Mouse (Mus musculus) liver, postnatal 0 days (tissue): ENCODE measurements at regions not wholly inside any gene's neighbourhood (a gene's known extent, or its start where the extent isn't known, plus 50 kb on each side); places are given as distances from the start of the nearest gene placed in this dataset.

Experiments used
- ATAC-seq: fragments of 200-750 bp; cut with Nextera tagmentation; 2 replicates; pipeline ENCODE4 v1.8.0; 2017; ENCODE audit warnings: mild to moderate bottlenecking, moderate library complexity
- DNase-seq: peaks from one replicate; pipeline ENCODE4 v3.0.0-alpha.2; 2016
- H3K27ac ChIP-seq: fragments of 300-500 bp; sonication (generic); 2 replicates; pipeline ENCODE4 v1.5.1; 2014; ENCODE audit warnings: antibody characterized with exemption, moderate library complexity, mild to moderate bottlenecking, low read depth
- H3K27me3 ChIP-seq: fragments of 300-500 bp; sonication (generic); 2 replicates; pipeline ENCODE4 v1.6.1; 2014; ENCODE audit warnings: low read length, control low read depth, mixed read lengths; ENCODE audit not compliant: insufficient read depth
- H3K36me3 ChIP-seq: fragments of 300-500 bp; sonication (generic); replicated peaks from 2 replicates; pipeline ENCODE4 v1.6.1; 2014; ENCODE audit warnings: mild to moderate bottlenecking, control low read depth, low read length, moderate library complexity, mixed read lengths; ENCODE audit not compliant: insufficient read depth
- H3K4me1 ChIP-seq: fragments of 300-500 bp; sonication (generic); 2 replicates; pipeline ENCODE4 v1.6.1; 2014; ENCODE audit warnings: antibody characterized with exemption, mild to moderate bottlenecking, control low read depth; ENCODE audit not compliant: insufficient read depth
- H3K4me2 ChIP-seq: fragments of 300-500 bp; sonication (generic); 2 replicates; pipeline ENCODE4 v1.6.1; 2014; ENCODE audit warnings: low read depth, mild to moderate bottlenecking, low read length, moderate library complexity, mixed read lengths
- H3K4me3 ChIP-seq: fragments of 300-500 bp; sonication (generic); 2 replicates; pipeline ENCODE4 v1.5.1; 2014; ENCODE audit warnings: low read depth, low read length
- H3K9ac ChIP-seq: fragments of 300-500 bp; sonication (generic); replicated peaks from 2 replicates; pipeline ENCODE4 v1.6.1; 2014; ENCODE audit warnings: mild to moderate bottlenecking, moderate library complexity
- H3K9me3 ChIP-seq: fragments of 300-500 bp; sonication (generic); 2 replicates; pipeline ENCODE4 v1.6.1; 2016; ENCODE audit warnings: mild to moderate bottlenecking, control low read depth, low read length, mixed read lengths
- CTCF ChIP-seq: sonication (generic); IDR thresholded peaks from 2 replicates; pipeline ENCODE4 v1.5.1; 2016; ENCODE audit warnings: antibody characterized with exemption, low read depth
- EP300 ChIP-seq: IDR thresholded peaks from 2 replicates; pipeline ENCODE4 v1.6.1; 2016; ENCODE audit warnings: antibody characterized with exemption, low read depth, mild to moderate bottlenecking
- WGBS: fragments of 180-500 bp; shearing (Covaris S2); extraction: QIAGEN DNeasy Blood & Tissue Kit; methylation state at CpG from one replicate; pipeline ENCODE4 v1.1.7; 2014; ENCODE audit not compliant: insufficient replicate concordance; 5-methylcytosine and 5-hydroxymethylcytosine counted together

DNA sequence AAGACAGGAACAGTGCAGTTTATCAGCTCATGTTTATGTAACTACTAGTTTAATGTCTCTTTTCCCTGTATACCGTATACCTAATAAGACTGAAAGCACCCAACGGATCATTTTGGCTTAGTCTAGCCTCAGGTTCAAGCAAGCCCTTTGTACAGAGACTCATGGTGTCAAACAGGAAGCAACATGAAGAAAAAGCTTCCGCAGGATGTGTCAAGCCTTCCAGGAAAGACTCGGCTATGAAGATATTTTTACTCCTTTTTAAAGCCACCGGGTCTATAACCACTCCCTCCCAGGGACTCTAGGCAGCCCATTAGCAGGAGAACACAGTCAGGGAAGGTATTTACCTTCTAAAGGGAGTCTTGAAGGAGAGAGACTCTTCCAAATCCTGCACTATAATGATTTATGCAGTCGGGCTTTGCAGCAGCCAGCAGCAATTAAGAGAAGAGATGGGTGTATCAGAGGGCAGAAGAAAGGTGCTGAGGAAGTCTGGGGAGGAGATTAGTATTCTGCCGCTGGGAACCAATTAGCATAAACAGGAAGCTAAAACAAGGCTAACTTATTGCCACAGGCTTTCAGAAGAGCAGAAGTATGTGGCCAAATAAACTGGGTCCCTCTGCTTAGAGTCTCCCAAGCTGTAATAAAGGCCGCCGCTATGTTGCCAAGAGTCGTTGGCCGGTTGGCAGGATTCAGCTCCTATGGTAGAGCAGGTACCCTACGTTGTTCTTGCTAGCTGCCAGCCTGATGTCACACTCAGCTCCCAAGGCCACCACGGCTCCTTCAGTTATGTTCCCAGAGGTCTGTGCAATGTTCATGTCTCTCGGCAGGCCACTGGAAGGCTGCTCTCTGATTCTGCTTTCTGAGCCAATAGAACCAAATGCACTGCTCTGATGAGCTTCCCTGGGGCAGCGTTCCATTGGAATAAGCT, 98.7 kb downstream of the Tsen15 start:
- ATAC-seq (peak; percentile 36; the same call in 1 of the 2 replicates), DNase-seq (no peak)
- TF ChIP-seq EP300 (no peak), CTCF (no peak)
- H3K4me2 ChIP-seq: peak overlapping the region; percentile 42
- H3K27ac ChIP-seq: peak overlapping the region; percentile 64
- H3K4me3 ChIP-seq: no peak overlapping the region
- H3K36me3 ChIP-seq: no peaks in the 10 kb centered on the region
- H3K9me3 ChIP-seq: no peaks in the 10 kb centered on the region
- no peak overlapping the region for H3K9ac ChIP-seq
- WGBS: 34% methylated on average over 15 of the region's 15 CpGs
- H3K4me1 ChIP-seq: peaks cover 13% of the 10 kb centered on the region
- H3K27me3 ChIP-seq: no peaks in the 10 kb centered on the region

DNA sequence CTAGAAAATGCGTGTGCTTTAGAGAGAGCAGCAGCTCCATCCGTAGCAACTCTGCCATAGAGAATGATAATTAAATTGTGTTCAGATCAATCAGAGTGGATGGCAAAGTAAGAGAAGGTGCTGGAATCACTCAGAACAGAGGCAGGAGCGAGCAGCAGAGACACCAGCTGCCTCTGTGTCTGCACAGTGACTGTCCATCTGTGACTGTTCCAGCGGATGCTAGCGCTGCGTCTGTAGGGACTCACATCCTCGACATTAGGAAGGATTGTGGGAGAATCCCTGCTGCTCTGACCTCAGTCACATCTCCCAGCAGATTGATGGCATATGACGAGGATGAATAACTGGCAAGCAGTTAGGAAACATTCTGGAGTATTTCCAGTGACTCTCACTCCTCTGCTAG, 99.8 kb downstream of the Tsen15 start:
- no peak overlapping the region for H3K27ac ChIP-seq
- DNase-seq (no peak), ATAC-seq (no peak)
- no peak overlapping the region for H3K4me3 ChIP-seq
- no peak overlapping the region for H3K9ac ChIP-seq
- no peak overlapping the region for H3K4me2 ChIP-seq
- H3K36me3 ChIP-seq: no peaks in the 10 kb centered on the region
- H3K4me1 ChIP-seq: peaks cover 13% of the 10 kb centered on the region
- no peaks in the 10 kb centered on the region for H3K9me3 ChIP-seq
- H3K27me3 ChIP-seq: no peaks in the 10 kb centered on the region
- WGBS: 77% methylated on average over 8 of the region's 8 CpGs
- TF ChIP-seq EP300 (no peak), CTCF (no peak)

DNA sequence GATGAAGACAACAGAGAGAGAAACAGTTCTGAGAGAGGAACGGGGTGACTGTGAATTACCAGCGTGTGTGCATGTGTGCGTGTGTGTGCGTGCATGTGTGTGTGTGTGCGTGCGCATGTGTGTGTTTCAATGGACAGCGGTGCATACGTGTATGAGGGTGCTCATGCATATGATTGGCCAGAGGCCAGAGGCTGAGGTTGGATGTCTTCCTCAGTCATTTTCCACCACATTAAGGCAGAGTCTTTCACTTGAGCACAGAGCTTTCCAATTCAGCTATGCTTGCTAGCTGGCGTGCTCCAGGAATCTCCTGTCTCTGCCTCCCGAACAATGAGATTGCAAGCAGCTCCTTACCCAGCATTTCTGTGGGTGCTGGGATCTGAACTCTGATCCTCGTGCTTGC, 104.4 kb downstream of the Tsen15 start:
- ATAC-seq: no peak
- Histone ChIP-seq H3K27ac (no peak overlapping the region), H3K36me3 (no peaks in the 10 kb centered on the region), H3K9me3 (no peaks in the 10 kb centered on the region), H3K9ac (no peak overlapping the region), H3K4me3 (no peak overlapping the region), H3K4me1 (peaks cover 2% of the 10 kb centered on the region; the same call in 1 of the 2 replicates), H3K4me2 (no peak overlapping the region), H3K27me3 (no peaks in the 10 kb centered on the region)
- TF ChIP-seq CTCF (no peak), EP300 (no peak)
- DNase-seq: no peak
- WGBS: 83% methylated on average over 11 of the region's 11 CpGs

DNA sequence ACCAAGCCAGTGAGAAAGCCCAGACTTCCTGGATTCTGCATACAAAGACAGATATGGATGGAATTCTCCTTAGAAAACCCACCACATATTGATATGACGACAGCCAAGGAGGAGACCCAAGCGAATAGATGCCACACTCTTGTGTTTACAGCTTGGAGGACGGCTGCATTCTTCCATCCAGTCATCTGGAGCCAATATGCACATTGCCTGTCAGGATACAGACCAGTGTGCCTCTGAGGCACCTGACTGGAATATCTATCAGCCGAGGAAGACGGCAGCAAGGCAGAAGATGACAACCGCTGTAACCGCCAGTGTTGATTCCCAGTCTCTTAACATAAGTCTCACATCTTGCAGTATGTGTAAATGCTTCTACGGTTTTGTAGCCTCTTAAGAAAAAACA, 105.3 kb downstream of the Tsen15 start:
- Histone ChIP-seq H3K36me3 (no peaks in the 10 kb centered on the region), H3K9me3 (no peaks in the 10 kb centered on the region), H3K9ac (no peak overlapping the region), H3K4me3 (no peak overlapping the region), H3K4me2 (no peak overlapping the region), H3K4me1 (no peaks in the 10 kb centered on the region), H3K27ac (no peak overlapping the region), H3K27me3 (no peaks in the 10 kb centered on the region)
- no peak for DNase-seq
- WGBS: 80% methylated on average over 8 of the region's 8 CpGs
- ATAC-seq: no peak
- no peak for TF ChIP-seq EP300
- TF ChIP-seq CTCF: no peak

DNA sequence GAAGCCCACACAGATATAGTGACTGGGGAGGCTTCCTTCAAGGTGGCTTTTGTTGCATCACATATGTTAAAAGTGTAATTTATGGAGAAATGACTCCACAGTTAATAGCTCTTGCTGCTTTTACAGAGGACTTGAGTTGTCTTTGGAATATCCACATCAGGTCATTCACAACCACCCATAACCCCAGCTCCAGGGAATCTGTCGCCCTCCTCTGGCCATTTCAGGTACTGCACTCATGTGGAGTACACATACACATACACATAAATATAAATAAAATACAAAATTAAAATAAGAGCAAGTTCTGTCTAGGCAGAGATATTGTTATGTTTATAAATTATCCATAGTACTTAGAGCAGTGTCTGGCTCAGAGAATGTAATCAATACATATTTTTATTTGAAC, 106.5 kb downstream of the Tsen15 start:
- H3K4me1 ChIP-seq: no peaks in the 10 kb centered on the region
- DNase-seq (peak; percentile 33), ATAC-seq (no peak)
- H3K9me3 ChIP-seq: no peaks in the 10 kb centered on the region
- H3K9ac ChIP-seq: no peak overlapping the region
- H3K27me3 ChIP-seq: no peaks in the 10 kb centered on the region
- TF ChIP-seq EP300: no peak
- peak; percentile 65 for TF ChIP-seq CTCF
- H3K4me2 ChIP-seq: no peak overlapping the region
- H3K36me3 ChIP-seq: no peaks in the 10 kb centered on the region
- WGBS: 26% methylated on average over 1 of the region's 1 CpGs
- no peak overlapping the region for H3K4me3 ChIP-seq
- no peak overlapping the region for H3K27ac ChIP-seq

DNA sequence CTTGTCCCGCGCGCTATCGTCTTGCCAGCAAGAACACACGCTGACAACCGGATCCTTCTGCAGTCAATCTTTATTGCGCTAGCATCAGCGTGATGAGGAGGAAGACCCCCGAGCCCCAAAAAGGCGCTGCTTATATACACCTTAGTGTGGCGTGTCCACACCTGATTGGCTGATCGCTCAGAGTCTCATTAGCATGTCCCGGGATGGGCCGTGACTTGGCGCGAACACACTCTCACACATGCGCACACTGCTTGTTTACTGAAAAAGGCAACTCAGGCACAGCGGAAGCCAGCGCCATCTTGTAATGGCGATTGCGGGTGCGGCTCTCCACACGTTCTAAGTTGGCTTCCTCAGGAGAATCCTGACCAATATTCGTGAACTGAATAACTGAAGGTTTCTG, 111.5 kb downstream of the Tsen15 start:
- WGBS: 87% methylated on average over 24 of the region's 24 CpGs
- Histone ChIP-seq H3K36me3 (no peaks in the 10 kb centered on the region), H3K27ac (0 out of 2 replicates have a peak overlapping the region, but pooled peaks have one; percentile 22), H3K4me3 (no peak overlapping the region), H3K27me3 (no peaks in the 10 kb centered on the region), H3K9ac (no peak overlapping the region), H3K4me2 (no peak overlapping the region), H3K9me3 (no peaks in the 10 kb centered on the region), H3K4me1 (peaks cover 7% of the 10 kb centered on the region; the same call in 1 of the 2 replicates)
- ATAC-seq (no peak), DNase-seq (no peak)
- TF ChIP-seq CTCF (no peak), EP300 (no peak)
